Mouse (Mus musculus) limb, embryonic 15.5 days (tissue): ENCODE results near the gene Cd81. TPM values are rescaled to one million over a fixed set of nuclear protein-coding genes. Genes with fewer than 3 reads are reported as not detected.

Experiments used
- ATAC-seq: fragments of 200-750 bp; cut with Nextera tagmentation; 2 replicates; pipeline ENCODE4 v1.8.0; 2017; ENCODE audit warnings: low read depth, moderate TSS enrichment; ENCODE audit not compliant: insufficient number of reproducible peaks, low FRiP score, low TSS enrichment
- H3K27ac ChIP-seq: fragments of 300-500 bp; sonication (generic); 2 replicates; pipeline ENCODE4 v1.5.1; 2015; ENCODE audit warnings: moderate library complexity, mild to moderate bottlenecking, inconsistent platforms
- H3K27me3 ChIP-seq: fragments of 300-500 bp; sonication (generic); 2 replicates; pipeline ENCODE4 v1.6.1; 2015; ENCODE audit warnings: inconsistent platforms
- H3K36me3 ChIP-seq: fragments of 300-500 bp; sonication (generic); 2 replicates; pipeline ENCODE4 v1.6.1; 2015; ENCODE audit warnings: inconsistent platforms
- H3K4me1 ChIP-seq: fragments of 300-500 bp; sonication (generic); 2 replicates; pipeline ENCODE4 v1.6.1; 2015; ENCODE audit warnings: inconsistent platforms
- H3K4me2 ChIP-seq: fragments of 300-500 bp; sonication (generic); 2 replicates; pipeline ENCODE4 v1.6.1; 2015; ENCODE audit warnings: mild to moderate bottlenecking, inconsistent platforms
- H3K4me3 ChIP-seq: fragments of 300-500 bp; sonication (generic); 2 replicates; pipeline ENCODE4 v1.5.1; 2015; ENCODE audit warnings: mild to moderate bottlenecking, inconsistent platforms
- H3K9ac ChIP-seq: fragments of 300-500 bp; sonication (generic); 2 replicates; pipeline ENCODE4 v1.6.1; 2015; ENCODE audit warnings: inconsistent platforms
- H3K9me3 ChIP-seq: fragments of 300-500 bp; sonication (generic); 2 replicates; pipeline ENCODE4 v1.6.1; 2016; ENCODE audit warnings: inconsistent platforms
- WGBS: fragments of 180-500 bp; shearing (Covaris S2); methylation state at CpG from one replicate; pipeline ENCODE4 v1.1.7; 2015; 5-methylcytosine and 5-hydroxymethylcytosine counted together
- polyA plus RNA-seq: library from polyadenylated mRNA; unstranded; fragments of >200 nt; fragmentation: Nextera tagmentation; extraction: Ambion mirVana; gene quantifications from 2 replicates; pipeline ENCODE4 v1.2.1, GENCODE M21; 2015

The Cd81 gene
- polyA plus RNA-seq = 692 and 762 TPM in 2 replicates

- H3K9me3 ChIP-seq = no peaks in the 10 kb centered on the region
- peaks cover 50% of the 10 kb centered on the region for H3K4me1 ChIP-seq
- peaks cover 14% of the 10 kb centered on the region for H3K36me3 ChIP-seq
- H3K27me3 ChIP-seq = no peaks in the 10 kb centered on the region
- H3K27ac ChIP-seq = peak within 1 kb of the TSS; percentile 95
- WGBS = under 1% methylated on average over 33 of the region's 37 CpGs
- peak; percentile 62; the same call in 1 of the 2 replicates for ATAC-seq
- H3K4me2 ChIP-seq = peak within 1 kb of the TSS; percentile 77
- peak within 1 kb of the TSS; percentile 95 for H3K9ac ChIP-seq
- H3K4me3 ChIP-seq = peak within 1 kb of the TSS; percentile 83
Observed at GRCm38 (mm10) chr7:143052626-143053007, at the start of gene Cd81. Gene Cd81, plus strand, starts transcription at chr7:143052739.

- Histone ChIP-seq H3K9me3 (no peaks in the 10 kb centered on the region), H3K36me3 (no peaks in the 10 kb centered on the region), H3K4me2 (no peak within 1 kb of the TSS), H3K4me1 (peaks cover 47% of the 10 kb centered on the region), H3K27ac (peak within 1 kb of the TSS; percentile 98), H3K27me3 (no peaks in the 10 kb centered on the region), H3K4me3 (no peak within 1 kb of the TSS), H3K9ac (no peak within 1 kb of the TSS)
- no peak for ATAC-seq
- 78% methylated on average over 4 of the region's 4 CpGs for WGBS
Observed at GRCm38 (mm10) chr7:143004727-143005343, 47.7 kb upstream of the Cd81 start, which contains the start of gene Tspan32. Gene Tspan32, plus strand, starts transcription at chr7:143005046.

DNA sequence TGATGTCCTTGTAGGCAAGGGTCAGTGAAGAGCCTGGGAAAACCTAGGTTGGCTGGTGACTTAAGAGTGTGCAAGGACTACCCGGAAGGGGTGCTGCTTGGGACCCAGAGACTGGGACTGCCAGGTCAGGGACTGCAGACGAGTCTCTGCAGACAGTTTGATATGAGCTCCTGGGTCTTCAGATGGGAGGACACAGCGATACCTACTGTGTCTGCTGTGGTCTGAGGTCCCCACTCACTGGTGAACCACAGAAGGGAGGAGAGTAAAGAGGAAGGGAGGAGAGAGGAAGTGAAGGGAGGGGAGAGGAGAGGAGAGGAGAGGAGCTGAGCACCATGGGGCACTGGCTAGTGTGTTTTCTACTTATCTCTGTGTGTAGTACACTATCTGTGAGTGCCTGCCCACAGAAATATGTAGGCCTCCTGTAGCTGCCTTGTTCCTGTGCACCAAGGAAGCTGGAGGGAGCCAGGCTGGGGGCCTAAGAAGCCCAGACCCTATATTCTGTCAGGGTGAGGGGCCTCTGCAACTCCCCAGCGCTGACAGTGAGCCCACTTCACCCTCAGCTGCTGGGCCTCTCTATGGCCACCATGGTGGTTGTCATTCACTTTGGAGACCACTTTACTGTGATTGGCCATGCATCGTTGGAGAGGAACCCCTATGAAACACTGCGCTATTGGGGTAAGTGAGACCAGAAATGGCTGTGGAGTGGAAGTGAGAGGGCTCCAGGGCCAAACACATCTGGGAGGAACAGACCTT is 47.0 kb upstream of the Cd81 start:
- no peak overlapping the region for H3K9ac ChIP-seq
- WGBS = 89% methylated on average over 6 of the region's 6 CpGs
- H3K4me1 ChIP-seq = peaks cover 54% of the 10 kb centered on the region
- no peak for ATAC-seq
- H3K4me3 ChIP-seq = no peak overlapping the region
- H3K36me3 ChIP-seq = no peaks in the 10 kb centered on the region
- no peaks in the 10 kb centered on the region for H3K9me3 ChIP-seq
- H3K27me3 ChIP-seq = no peaks in the 10 kb centered on the region
- no peak overlapping the region for H3K4me2 ChIP-seq
- peak overlapping the region; percentile 98 for H3K27ac ChIP-seq

- no peaks in the 10 kb centered on the region for H3K9me3 ChIP-seq
- peak overlapping the region; percentile 98 for H3K27ac ChIP-seq
- no peak overlapping the region for H3K4me3 ChIP-seq
- no peak overlapping the region for H3K9ac ChIP-seq
- no peaks in the 10 kb centered on the region for H3K36me3 ChIP-seq
- no peak for ATAC-seq
- no peaks in the 10 kb centered on the region for H3K27me3 ChIP-seq
- peaks cover 59% of the 10 kb centered on the region for H3K4me1 ChIP-seq
- 68% methylated on average over 2 of the region's 2 CpGs for WGBS
- H3K4me2 ChIP-seq = no peak overlapping the region; the same call in 1 of the 2 replicates
Observed at GRCm38 (mm10) chr7:143006097-143006755, 46.3 kb upstream of the Cd81 start.

DNA sequence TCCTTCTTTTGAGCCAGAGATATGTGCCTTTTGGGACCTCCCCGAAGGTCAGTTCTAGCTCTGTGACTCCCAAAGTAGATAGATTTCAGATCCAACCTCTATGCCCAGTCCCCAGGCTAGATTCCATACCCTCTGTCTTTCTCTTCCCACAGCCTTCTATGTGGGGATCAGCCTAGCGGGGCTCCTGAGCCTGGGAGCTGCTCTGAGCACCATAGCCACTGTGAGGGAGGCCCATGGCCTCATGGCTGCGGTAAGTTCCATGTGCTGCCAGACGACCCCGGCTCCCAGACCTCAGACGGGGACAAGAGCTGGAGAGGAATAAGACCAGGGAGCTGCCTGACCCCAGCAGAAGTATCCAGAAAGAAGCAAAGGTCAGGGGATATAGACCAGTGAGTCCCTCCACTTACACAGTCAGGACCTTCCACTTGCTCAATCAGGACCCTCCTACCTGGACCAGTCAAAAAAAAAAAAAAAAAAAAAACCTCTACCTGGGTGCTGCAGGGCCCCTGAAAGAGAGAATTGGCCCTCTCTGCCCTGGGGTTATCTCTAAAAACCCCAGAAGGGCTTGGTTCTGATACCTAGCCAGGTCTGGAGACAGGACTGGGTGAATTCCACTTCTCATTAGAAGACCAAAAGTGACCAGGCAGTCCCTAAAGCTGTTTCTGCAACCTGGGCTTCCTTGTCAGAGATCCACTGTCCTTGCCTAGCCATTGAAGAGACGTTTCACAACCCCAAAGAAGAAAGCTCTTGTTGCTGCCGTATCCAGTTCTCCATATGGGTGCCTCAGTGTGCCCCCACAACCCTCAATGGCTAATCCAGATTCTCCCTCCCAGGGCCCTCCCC is 45.6 kb upstream of the Cd81 start:
- no peaks in the 10 kb centered on the region for H3K36me3 ChIP-seq
- peak overlapping the region; percentile 21; the same call in 1 of the 2 replicates for H3K4me2 ChIP-seq
- H3K27ac ChIP-seq = peak overlapping the region; percentile 98
- H3K9me3 ChIP-seq = no peaks in the 10 kb centered on the region
- no peak overlapping the region for H3K9ac ChIP-seq
- H3K27me3 ChIP-seq = no peaks in the 10 kb centered on the region
- WGBS = 76% methylated on average over 8 of the region's 8 CpGs
- H3K4me1 ChIP-seq = peaks cover 63% of the 10 kb centered on the region
- 0 out of 2 replicates have a peak overlapping the region, but pooled peaks have one; percentile 7 for H3K4me3 ChIP-seq
- ATAC-seq = no peak

DNA sequence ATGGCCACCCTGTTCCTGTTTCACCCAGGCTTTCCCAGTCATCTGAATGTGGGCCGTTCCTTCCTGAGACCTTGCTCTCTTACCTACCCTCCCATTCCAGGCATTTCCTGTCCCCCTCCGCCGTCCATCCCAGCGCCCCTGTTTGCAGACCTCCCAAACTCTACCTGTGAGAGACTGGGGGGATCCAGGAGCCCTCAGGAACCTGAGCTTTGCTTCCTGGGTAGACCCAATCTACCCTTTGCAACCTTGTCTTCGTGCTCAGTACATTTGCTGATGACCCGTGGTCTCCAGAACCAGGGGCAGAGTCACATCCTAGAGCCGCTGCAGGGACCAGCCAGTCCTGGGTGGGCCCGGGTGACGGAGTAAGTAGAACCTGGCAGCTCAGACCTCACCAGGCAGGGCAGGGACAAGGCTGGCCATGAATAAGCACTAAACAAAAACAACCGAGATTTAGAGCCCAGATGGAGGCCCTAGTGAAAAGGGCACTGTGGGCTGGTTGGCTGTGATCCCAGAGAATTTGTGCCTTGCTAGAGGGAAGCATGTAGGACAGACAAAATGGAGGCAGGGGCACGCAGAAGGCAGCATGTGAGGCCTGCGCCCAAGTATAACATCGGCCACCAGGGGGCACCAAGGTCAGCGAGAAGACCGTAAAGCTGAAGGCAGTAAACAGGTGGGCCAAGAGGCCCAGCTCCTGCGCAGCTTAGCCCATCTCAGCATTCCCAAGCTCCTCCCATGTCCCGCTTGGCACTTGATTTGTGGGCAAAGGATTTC is 44.8 kb upstream of the Cd81 start:
- no peaks in the 10 kb centered on the region for H3K36me3 ChIP-seq
- peak overlapping the region; percentile 11; the same call in 1 of the 2 replicates for H3K4me3 ChIP-seq
- peaks cover 61% of the 10 kb centered on the region for H3K4me1 ChIP-seq
- H3K27ac ChIP-seq = peak overlapping the region; percentile 98
- WGBS = 30% methylated on average over 17 of the region's 17 CpGs
- H3K4me2 ChIP-seq = peak overlapping the region; percentile 21; the same call in 1 of the 2 replicates
- no peaks in the 10 kb centered on the region for H3K9me3 ChIP-seq
- no peak overlapping the region for H3K9ac ChIP-seq
- no peaks in the 10 kb centered on the region for H3K27me3 ChIP-seq
- ATAC-seq = peak; percentile 82

DNA sequence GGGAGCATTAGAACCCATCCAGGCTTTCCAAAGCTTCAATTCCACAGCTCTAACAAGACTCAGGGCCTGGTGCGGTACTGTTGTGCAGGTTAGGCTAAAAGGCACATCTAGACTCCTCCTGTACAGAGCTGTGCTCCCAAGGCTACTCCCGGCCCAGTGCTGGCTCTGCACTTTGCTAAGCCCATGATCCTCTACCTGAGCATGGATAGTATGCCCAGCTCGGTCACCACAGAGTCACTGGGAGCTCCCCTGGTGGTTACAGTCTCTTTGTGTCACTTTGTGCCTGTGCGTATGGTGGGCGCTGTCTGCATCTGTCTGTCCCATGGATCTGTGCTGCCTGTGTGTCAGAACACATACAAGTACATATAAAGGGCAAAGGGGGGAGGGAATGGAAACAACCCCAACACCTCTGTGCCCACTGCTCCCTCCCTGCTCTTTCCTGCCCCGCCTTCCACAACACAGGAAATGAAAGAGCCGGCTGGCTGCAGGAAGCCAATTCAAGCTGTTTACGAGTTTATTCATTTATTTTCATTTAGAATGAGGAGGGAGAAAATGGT is 44.1 kb upstream of the Cd81 start:
- Histone ChIP-seq H3K4me2 (peak overlapping the region; percentile 21; the same call in 1 of the 2 replicates), H3K9ac (no peak overlapping the region), H3K4me3 (peak overlapping the region; percentile 11; the same call in 1 of the 2 replicates)

DNA sequence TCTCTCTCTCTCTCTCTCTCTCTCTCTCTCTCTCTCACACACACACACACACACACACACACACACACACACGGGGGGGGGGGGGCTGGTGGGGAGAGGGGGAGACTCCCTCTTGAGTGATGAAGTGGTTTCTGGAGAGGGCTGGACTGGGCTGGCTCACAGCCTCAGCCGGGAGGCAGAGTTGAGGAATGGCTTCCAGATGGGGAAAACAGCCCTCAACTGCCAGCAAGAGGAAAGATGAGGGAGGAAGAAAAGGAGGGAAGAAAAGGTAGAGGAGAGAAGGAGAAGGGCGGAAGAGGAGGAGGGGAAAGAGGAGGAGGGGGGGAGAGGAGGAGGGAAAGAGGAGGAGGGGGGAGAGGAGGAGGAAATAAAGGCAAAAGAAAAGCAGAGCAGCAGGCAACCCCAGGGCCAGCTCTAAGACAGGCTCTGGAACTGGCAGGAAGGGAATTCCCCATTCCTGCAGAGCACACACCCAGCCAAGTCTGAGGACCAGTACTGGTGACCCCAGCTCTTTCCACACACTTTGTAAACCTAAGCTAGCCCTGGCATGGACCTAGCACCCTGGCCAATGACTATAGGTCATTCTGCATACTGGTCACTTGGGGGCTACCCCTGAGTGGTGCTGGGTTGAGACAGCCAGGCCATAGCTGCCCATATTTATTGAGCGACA is 43.4 kb upstream of the Cd81 start:
- 28% methylated on average over 3 of the region's 4 CpGs for WGBS
- Histone ChIP-seq H3K4me2 (peak overlapping the region; percentile 29; the same call in 1 of the 2 replicates), H3K4me3 (no peak overlapping the region), H3K9ac (no peak overlapping the region), H3K4me1 (peaks cover 58% of the 10 kb centered on the region), H3K27me3 (no peaks in the 10 kb centered on the region), H3K9me3 (no peaks in the 10 kb centered on the region), H3K36me3 (no peaks in the 10 kb centered on the region), H3K27ac (peak overlapping the region; percentile 98)
- peak; percentile 83 for ATAC-seq

More for the DNA sequence above, 44.1 kb upstream of the Cd81 start:
- peak; percentile 79 for ATAC-seq
- Histone ChIP-seq H3K4me1 (peaks cover 58% of the 10 kb centered on the region), H3K36me3 (no peaks in the 10 kb centered on the region), H3K9me3 (no peaks in the 10 kb centered on the region), H3K27ac (peak overlapping the region; percentile 98), H3K27me3 (no peaks in the 10 kb centered on the region)
- 19% methylated on average over 8 of the region's 8 CpGs for WGBS

- Histone ChIP-seq H3K9ac (no peak overlapping the region), H3K9me3 (no peaks in the 10 kb centered on the region), H3K4me1 (peaks cover 62% of the 10 kb centered on the region), H3K27me3 (no peaks in the 10 kb centered on the region), H3K4me3 (no peak overlapping the region), H3K4me2 (no peak overlapping the region), H3K27ac (peak overlapping the region; percentile 98), H3K36me3 (no peaks in the 10 kb centered on the region)
- WGBS = 86% methylated on average over 4 of the region's 4 CpGs
- ATAC-seq = no peak
Observed at GRCm38 (mm10) chr7:143009996-143010395, 42.5 kb upstream of the Cd81 start.

DNA sequence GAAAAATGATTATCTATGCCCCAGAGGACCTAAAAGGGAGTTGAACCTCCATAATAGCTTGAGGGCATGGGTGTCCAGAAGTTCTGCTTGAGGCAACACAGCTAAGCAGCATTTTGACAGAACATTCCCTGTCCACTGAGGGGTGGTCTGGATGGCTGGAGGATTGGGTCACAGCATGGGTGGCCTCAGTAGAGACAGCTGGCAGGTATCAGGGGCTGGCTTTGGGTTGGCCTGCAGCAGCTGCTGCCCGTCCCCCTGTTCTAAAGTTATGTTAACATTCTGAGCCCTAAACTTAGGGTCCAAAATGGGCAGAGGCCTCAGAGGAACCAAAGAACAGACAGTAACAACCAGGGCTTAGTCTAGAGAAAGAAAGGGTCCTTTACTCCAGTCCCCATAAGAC is 41.3 kb upstream of the Cd81 start:
- 0 out of 2 replicates have a peak overlapping the region, but pooled peaks have one; percentile 22 for H3K27ac ChIP-seq
- peaks cover 63% of the 10 kb centered on the region for H3K4me1 ChIP-seq
- no peak for ATAC-seq
- H3K27me3 ChIP-seq = no peaks in the 10 kb centered on the region
- WGBS = 69% methylated on average over 1 of the region's 1 CpGs
- no peak overlapping the region for H3K4me3 ChIP-seq
- no peak overlapping the region for H3K9ac ChIP-seq
- no peaks in the 10 kb centered on the region for H3K36me3 ChIP-seq
- H3K9me3 ChIP-seq = no peaks in the 10 kb centered on the region
- H3K4me2 ChIP-seq = no peak overlapping the region
